Mouse (Mus musculus) cerebellum, adult 18-20 months (tissue): ENCODE data around the gene Zfp598.

Experiments
- DNase-seq, 2 experiments: peaks; one replicate each; pipeline ENCODE4 v3.0.0; 2021

Zfp598 gene

GRCm38 (mm10) chr17:24723122-24723880, 53.8 kb downstream of the Zfp598 start:
- DNase-seq = no peak

- DNase-seq = no peak
Observed at GRCm38 (mm10) chr17:24723881-24724180, 54.3 kb downstream of the Zfp598 start.

GRCm38 (mm10) chr17:24724184-24724583, 54.7 kb downstream of the Zfp598 start, which contains the start of gene Ndufb10:
Gene Ndufb10 (minus strand): TSS chr17:24724478.
- peak; percentile 93 to 99 for DNase-seq

GRCm38 (mm10) chr17:24725637-24726390, 56.3 kb downstream of the Zfp598 start:
- DNase-seq = no peak

DNA sequence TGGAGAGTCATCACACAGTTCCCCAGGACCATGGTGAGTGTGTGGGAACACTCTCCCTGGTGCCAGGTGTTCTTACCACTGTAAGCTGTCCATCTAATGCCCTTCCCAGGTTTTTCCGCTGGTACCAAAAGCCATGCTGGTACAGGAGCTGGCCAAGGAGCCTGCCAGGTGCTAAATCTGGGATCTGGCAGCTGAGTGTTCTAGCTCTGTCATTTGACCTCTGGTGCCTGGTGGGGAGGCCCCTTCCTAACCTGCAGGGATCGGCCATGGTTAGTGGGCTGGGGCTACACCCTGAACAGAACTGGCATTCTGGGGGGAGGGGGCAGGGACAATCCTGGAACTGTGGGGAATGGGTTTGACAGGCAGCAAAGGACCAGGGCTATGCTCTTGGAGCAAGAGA, 58.1 kb downstream of the Zfp598 start, which contains the start of gene Rpl3l:
Gene Rpl3l (plus strand): TSS at position 203 of the 400 bp plus-strand sequence.
- DNase-seq = no peak

DNA sequence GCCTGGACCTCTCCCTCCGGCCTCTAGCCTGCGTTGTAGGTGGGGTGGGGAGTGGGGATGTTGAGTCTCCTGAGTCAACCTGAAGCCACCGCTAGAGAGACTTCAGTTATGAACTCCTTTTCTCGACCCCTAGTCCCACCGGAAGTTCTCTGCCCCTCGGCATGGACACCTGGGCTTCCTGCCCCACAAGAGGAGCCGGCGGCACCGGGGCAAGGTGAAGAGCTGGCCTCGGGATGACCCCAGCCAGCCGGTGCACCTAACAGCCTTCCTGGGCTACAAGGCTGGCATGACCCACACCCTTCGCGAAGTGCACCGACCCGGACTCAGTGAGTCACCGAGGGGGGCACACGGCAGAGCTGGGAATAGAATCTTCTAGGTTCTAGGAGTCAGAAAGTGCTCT, 58.7 kb downstream of the Zfp598 start:
- DNase-seq = no peak

- DNase-seq = no peak
Observed at GRCm38 (mm10) chr17:24729067-24729466, 59.6 kb downstream of the Zfp598 start.

DNA sequence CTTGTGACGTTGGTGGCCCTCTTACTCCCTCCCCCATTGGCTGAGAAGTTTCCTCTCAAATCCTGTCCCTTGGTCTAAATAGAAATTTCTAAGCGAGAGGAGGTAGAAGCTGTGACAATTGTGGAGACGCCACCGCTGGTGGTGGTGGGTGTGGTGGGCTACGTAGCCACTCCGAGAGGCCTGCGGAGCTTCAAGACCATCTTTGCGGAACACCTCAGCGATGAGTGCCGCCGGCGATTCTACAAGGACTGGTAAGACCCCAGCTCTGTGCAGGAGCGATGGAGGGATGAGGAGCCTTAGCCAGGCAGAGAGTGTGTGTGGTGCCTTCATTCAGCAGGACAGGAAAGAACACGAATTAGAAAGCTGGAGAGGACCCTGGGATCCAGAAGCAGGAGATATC, 61.3 kb downstream of the Zfp598 start:
- no peak for DNase-seq
